Mouse (Mus musculus): Measurements from ENCODE around the gene Agpat2.

DNA sequence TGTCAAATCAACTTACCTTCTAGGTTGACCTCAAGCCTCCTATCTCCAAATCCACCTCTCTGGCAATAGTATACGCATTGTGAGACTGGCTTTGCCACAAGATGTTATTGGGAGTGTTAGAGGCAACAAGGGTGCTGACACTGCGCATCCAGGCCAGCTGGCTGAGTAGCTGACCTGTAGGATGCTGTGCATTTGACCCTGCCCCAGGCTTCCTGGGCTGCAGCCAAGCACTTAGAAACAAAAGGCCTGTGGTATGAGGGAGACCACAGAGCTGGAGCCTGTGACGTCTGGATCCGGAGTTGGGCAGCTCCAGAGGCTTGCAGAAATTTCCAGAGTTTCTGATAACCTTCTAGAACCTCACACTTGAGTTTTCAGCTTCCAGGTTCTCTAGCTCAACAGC, 61.1 kb downstream of the Agpat2 start:
- TF ChIP-seq EP300 (IDR thresholded peaks at IDR 0.05; ENCODE audit: low read depth) (0 out of 2 replicates have a peak, but pooled peaks have one; percentile 19), CTCF (IDR thresholded peaks at IDR 0.05; ENCODE audit: low read depth) (no peak)
